Mouse (Mus musculus) gastrocnemius, postnatal 10 days (tissue): Measurements from ENCODE around the gene Wbp2. TPM values are rescaled to one million over a fixed set of nuclear protein-coding genes. Genes with fewer than 3 reads are reported as not detected.

Experiments
- DNase-seq: peaks from one replicate; pipeline ENCODE4 v3.0.0; 2021; ENCODE audit warnings: mixed read lengths
- total RNA-seq, 2 experiments: library from RNA; stranded (reverse); gene quantifications; 2 replicates each; pipeline ENCODE4 v1.2.3; 2021

The Wbp2 gene
- total RNA-seq, 2 experiments from 2014 or later: 64.8 to 66.8 TPM

- DNase-seq: peak; percentile 94
Observed at GRCm38 (mm10) chr11:116030088-116030897, 56.5 kb downstream of the Wbp2 start, which contains the start of gene Unk. Gene Unk (plus strand): TSS chr11:116030322.

GRCm38 (mm10) chr11:116029086-116029865 is 57.5 kb downstream of the Wbp2 start:
- no peak for DNase-seq

Other genes starting within 250 kb of the Wbp2 start
- gene Myo15b, start 228.6 kb downstream of the Wbp2 start, total RNA-seq: not detected
- gene Smim5, start 187.0 kb downstream of the Wbp2 start, total RNA-seq: 1 to 10 TPM; 3.6 to 4.1 TPM
- not detected for gene Smim6, start 175.0 kb downstream of the Wbp2 start, total RNA-seq
- 10 to 100 TPM; 16.6 to 24.5 TPM for gene Sap30bp, start 153.7 kb downstream of the Wbp2 start, total RNA-seq
- gene Recql5, start 153.5 kb downstream of the Wbp2 start, total RNA-seq: 1 to 10 TPM; 5.4 to 9.1 TPM
- gene Itgb4, start 112.3 kb downstream of the Wbp2 start, total RNA-seq: 1 to 10 TPM; 4.6 to 4.9 TPM
- gene Galk1, start 74.3 kb downstream of the Wbp2 start, total RNA-seq: 10 to 100 TPM; 14.8 to 19.2 TPM
- gene H3f3b, start 59.0 kb downstream of the Wbp2 start, total RNA-seq: 100 to 1,000 TPM; 252 TPM
- gene Unk, start 56.7 kb downstream of the Wbp2 start, total RNA-seq: 10 to 100 TPM; 13.6 to 15.8 TPM
- under 1 TPM; 0.45 TPM for gene Unc13d, start 9.0 kb downstream of the Wbp2 start, total RNA-seq
- gene Trim47, start 40.2 kb upstream of the Wbp2 start, total RNA-seq: 10 to 100 TPM; 21.9 to 31.7 TPM
- 1 to 10 TPM; 3.3 to 3.6 TPM for gene Trim65, start 44.1 kb upstream of the Wbp2 start, total RNA-seq
- 10 to 100 TPM; 40.8 to 46.2 TPM for gene Mrpl38, start 51.9 kb upstream of the Wbp2 start, total RNA-seq
- 10 to 100 TPM; 13.8 to 18.2 TPM for gene Fbf1, start 81.2 kb upstream of the Wbp2 start, total RNA-seq
- gene Ten1, start 111.9 kb upstream of the Wbp2 start, total RNA-seq: 10 to 100 TPM; 28.5 to 31.3 TPM
- gene Acox1, start 112.0 kb upstream of the Wbp2 start, total RNA-seq: 10 to 100 TPM; 39.1 to 41.4 TPM
- under 1 TPM; 0.09 to 0.34 TPM for gene Evpl, start 151.1 kb upstream of the Wbp2 start, total RNA-seq
- gene Srp68, start 187.2 kb upstream of the Wbp2 start, total RNA-seq: 10 to 100 TPM; 74.6 to 77.9 TPM
- under 1 TPM; 0.66 to 0.84 TPM for gene Galr2, start 193.9 kb upstream of the Wbp2 start, total RNA-seq
- 10 to 100 TPM; 62.7 to 68.3 TPM for gene Exoc7, start 220.2 kb upstream of the Wbp2 start, total RNA-seq
- gene Foxj1, start 248.4 kb upstream of the Wbp2 start, total RNA-seq: under 1 TPM; 0.14 to 0.29 TPM